Mouse (Mus musculus) megakaryocyte progenitor cell, adult 5-6 weeks (primary cell): ENCODE measurements around the gene Bfsp1. TPM values are rescaled to one million over a fixed set of nuclear protein-coding genes. Genes with fewer than 3 reads are reported as not detected.

Experiments used
- ATAC-seq: replicated peaks from 2 replicates; pipeline ENCODE4 v1.8.0; 2016; ENCODE audit warnings: mild to moderate bottlenecking, moderate TSS enrichment, inconsistent platforms; ENCODE audit not compliant: poor library complexity
- total RNA-seq, 2 experiments: library from RNA; stranded (forward) in 1 of 2; stranded (reverse) in 1 of 2; fragments of 157-497, 149-512 nt in 1 of 2; fragments of 200-1000 nt in 1 of 2; gene quantifications; 2 replicates each; pipeline versions ENCODE4 v1.2.3 to v1.2.4; 2015 to 2017

The Bfsp1 gene
- total RNA-seq, 2 experiments from 2014 or later: 0.07 to 0.50 TPM

DNA sequence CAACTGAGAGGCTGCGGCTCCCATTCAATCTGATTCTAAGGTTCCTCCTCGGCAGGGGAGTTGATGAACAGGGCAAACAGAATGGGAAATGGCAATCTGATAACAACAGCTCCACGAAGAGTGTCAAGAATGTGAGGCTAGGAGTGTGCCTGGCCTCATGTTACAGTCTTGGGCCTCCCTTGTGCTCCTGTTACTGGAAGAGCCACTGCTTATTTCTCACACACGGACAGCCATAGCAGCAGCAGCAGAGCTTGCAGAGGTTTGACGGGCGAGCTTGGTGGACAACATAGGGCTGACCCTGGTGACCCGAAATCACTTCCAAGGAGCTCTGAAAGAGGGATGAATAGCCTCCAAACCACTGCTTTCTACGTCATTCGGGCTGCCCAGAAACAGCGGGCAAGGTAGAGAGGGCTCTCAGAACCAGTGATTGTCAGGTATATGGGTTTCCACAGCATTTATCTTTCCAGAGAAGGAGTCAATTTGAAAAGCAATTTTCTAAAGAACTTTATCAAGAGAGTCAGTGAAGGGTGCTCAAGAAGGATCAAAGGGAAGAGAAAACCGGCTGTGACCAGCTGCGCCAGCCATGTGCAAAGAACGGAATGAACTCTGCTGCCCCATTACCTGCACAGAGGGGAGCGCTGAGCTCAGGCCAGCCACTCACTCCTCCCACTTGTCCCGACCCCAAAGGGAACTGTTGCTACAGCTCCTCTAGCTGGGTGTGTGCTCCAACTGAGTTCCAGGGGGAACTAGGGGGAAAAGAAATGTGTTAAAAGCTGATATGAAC is 56.6 kb downstream of the Bfsp1 start:
- ATAC-seq: no peak

DNA sequence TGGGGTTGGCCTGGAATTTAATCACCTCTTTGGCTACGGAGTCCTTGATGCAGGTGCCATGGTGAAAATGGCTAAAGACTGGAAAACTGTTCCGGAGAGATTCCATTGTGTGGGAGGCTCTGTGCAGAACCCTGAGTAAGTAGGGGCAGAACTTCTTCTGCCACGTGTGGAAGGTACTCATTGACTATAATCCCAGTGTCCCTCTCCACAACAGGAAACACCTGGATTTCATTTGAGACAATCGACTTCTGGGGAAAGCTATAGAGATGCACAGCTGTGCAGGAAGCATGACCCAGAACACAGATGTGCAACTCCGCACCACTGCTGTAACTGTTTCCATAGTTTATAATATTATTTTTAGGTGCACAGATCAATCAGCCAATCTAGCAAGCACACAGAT is 61.9 kb downstream of the Bfsp1 start:
- ATAC-seq: no peak

DNA sequence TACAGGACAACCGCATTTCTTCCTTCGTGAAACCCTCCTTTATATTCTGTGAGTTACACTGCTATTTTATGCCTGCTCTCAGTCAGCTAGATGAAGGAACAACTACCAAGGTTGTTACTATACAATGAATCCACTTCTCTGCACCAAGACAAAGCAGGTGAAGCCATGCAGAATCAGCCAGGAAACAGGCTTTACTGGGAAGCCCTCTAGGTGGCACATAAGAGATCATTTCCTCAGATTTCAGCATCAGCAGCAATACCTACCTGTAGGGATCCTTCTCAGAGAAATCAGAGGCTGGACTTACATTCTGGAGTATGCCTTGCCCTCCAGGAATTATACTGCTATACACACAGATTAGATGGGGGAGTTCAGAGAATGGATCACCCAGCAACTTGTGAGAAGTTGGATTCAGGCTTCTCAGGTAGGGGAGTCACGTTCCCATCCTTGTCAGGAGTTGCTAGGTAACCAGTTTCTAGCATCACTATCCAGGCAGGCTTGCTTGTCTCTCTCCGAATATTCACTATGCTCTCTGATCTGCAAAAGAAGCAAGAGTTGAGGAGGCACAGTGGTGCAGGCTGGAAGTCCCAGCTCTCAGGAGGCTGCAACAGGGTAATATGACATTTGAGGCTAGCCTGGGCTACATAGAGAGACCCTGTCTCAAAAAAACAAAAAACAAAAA is 66.5 kb downstream of the Bfsp1 start:
- no peak for ATAC-seq

DNA sequence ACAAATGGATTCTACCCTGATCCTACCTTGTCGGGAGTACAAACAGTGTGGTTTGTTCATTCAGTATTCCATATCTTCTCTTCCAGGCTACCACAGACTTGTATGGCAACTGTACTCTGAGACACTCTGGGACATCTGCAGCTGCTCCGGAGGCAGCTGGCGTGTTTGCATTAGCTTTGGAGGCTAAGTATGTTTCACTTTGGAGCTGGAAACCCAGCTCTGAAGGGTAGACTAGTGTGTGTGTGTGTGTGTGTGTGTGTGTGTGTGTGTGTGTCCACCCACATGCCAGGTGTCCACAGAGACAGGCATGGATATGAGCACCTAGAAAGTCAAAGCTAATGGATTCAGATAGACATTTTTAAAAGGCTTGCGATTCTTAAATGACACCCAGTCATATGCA is 67.1 kb downstream of the Bfsp1 start:
- no peak for ATAC-seq

DNA sequence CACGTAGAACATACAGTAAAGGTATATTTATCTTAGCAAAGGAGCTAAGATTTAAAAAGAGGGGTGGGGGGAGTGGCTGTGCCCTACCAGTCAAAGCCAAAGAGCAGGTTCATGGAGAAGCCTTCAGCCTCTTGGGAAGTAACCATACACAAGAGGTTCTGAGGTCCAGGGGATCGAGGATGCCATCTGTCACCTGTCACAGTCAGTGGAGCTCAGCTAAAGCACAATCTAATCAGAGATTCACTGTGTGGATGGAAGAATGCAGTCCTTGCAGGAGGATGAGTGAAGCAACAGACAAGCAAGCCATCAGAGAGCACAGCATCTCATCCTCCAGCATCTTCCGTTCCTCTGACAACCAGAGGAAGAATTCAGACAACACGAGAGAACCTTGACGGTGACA is 73.1 kb downstream of the Bfsp1 start:
- ATAC-seq: no peak

DNA sequence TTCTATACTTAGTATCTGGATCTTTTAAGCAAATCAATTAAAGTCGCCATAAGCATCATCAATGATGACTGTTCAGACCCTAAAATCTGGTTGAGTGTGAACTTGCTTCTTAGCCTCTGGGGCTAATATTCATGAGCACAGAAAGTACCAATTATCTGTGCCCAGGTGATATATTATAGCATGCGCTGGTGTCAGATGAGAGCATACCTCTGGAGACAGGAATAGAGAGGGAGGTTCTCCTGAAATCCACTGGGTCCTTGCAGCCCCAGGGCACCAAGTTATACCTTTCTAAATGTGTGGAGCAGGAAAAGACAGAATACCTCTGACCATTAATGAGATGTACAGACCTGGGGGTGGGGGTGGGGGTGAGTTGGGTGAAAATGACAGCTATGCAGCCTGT is 82.7 kb downstream of the Bfsp1 start:
- ATAC-seq: no peak

Other genes with a start within 250 kb of the Bfsp1 start
- gene Dstn, start 52.1 kb upstream of the Bfsp1 start, total RNA-seq (2015): 426 and 508 TPM in 2 replicates
- gene Dstn, start 52.1 kb upstream of the Bfsp1 start, total RNA-seq (2017): 607 and 687 TPM in 2 replicates
- gene Rrbp1, start 148.1 kb upstream of the Bfsp1 start, total RNA-seq (2015): 178 and 204 TPM in 2 replicates
- gene Rrbp1, start 148.1 kb upstream of the Bfsp1 start, total RNA-seq (2017): 187 and 234 TPM in 2 replicates
- not detected in 2 replicates for gene Banf2, start 169.9 kb upstream of the Bfsp1 start, total RNA-seq (2015)
- gene Banf2, start 169.9 kb upstream of the Bfsp1 start, total RNA-seq (2017): not detected in 2 replicates